In genomic region chr19:44117793-44118192, GRCm38 (mm10) we compare ENCODE assay signal across 12 mouse cellular contexts.
"Had no signal": no experiment of that assay in that cellular context is flagged by ENCODE, and none has a peak within 500 bp of the region (broad histone marks: within the 10 kb centered on the region; RNA-seq: fewer than 3 reads in every experiment).

No protein-coding gene starts in this region.

- H3K27me3 ChIP-seq: limb, embryonic 15.5 days; liver, embryonic 12.5 days; lung, embryonic 15.5 days; midbrain, embryonic 12.5 days had no signal

- DNase-seq: kidney, adult 9 months; kidney, postnatal 36 days; layer of hippocampus, adult 9-11 months; layer of hippocampus, postnatal 36 days; lung, postnatal 14 days; retina, postnatal 1 day; right cerebral cortex, postnatal 14 days; thymus, postnatal 36 days had no signal
